Mouse (Mus musculus): ENCODE measurements around the gene Syt6.
"Not testable (repeated sequence)": the region's sequence is repeated elsewhere in the genome, so short reads cannot be mapped to it uniquely, and the experiment has no call there.

Syt6 gene

GRCm38 (mm10) chr3:103601011-103601410, 26.0 kb downstream of the Syt6 start:
- peak; percentile 63 for DNase-seq (ENCODE audit: low read depth, low spot score)

GRCm38 (mm10) chr3:103601561-103601960, 26.5 kb downstream of the Syt6 start:
- DNase-seq (ENCODE audit: low read depth, low spot score): no peak

GRCm38 (mm10) chr3:103606045-103606597, 31.1 kb downstream of the Syt6 start:
- DNase-seq (ENCODE audit: low read depth, low spot score): no peak

- DNase-seq (ENCODE audit: low read depth, low spot score): no peak
These were observed 31.9 kb downstream of the Syt6 start for GRCm38 (mm10) chr3:103606660-103607595.

GRCm38 (mm10) chr3:103610231-103610630, 35.2 kb downstream of the Syt6 start:
- DNase-seq (ENCODE audit: low read depth, low spot score): no peak

GRCm38 (mm10) chr3:103612636-103613355, 37.8 kb downstream of the Syt6 start:
- peak; percentile 61 for DNase-seq (ENCODE audit: low read depth, low spot score)

GRCm38 (mm10) chr3:103615621-103616020, 40.6 kb downstream of the Syt6 start:
- DNase-seq (ENCODE audit: low read depth, low spot score): no peak

- no peak for DNase-seq (ENCODE audit: low read depth, low spot score)
These were observed 42.0 kb downstream of the Syt6 start for GRCm38 (mm10) chr3:103616981-103617380.

- no peak for DNase-seq (ENCODE audit: low read depth, low spot score)
These were observed 45.1 kb downstream of the Syt6 start for GRCm38 (mm10) chr3:103620101-103620500.

GRCm38 (mm10) chr3:103623893-103624470, 49.0 kb downstream of the Syt6 start:
- no peak for DNase-seq (ENCODE audit: low read depth, low spot score)

GRCm38 (mm10) chr3:103624591-103625051, 49.6 kb downstream of the Syt6 start:
- DNase-seq (ENCODE audit: low read depth, low spot score): no peak

- no peak for DNase-seq (ENCODE audit: low read depth, low spot score)
These were observed 50.1 kb downstream of the Syt6 start for GRCm38 (mm10) chr3:103625169-103625568.

GRCm38 (mm10) chr3:103626481-103626880, 51.5 kb downstream of the Syt6 start:
- DNase-seq (ENCODE audit: low read depth, low spot score): no peak

GRCm38 (mm10) chr3:103627661-103628060, 52.6 kb downstream of the Syt6 start:
- no peak for DNase-seq (ENCODE audit: low read depth, low spot score)

GRCm38 (mm10) chr3:103633124-103633523, 58.1 kb downstream of the Syt6 start:
- DNase-seq (ENCODE audit: low read depth, low spot score): no peak

- DNase-seq (ENCODE audit: low read depth, low spot score): no peak
These were observed 58.8 kb downstream of the Syt6 start for GRCm38 (mm10) chr3:103633831-103634230.

GRCm38 (mm10) chr3:103634256-103634655, 59.2 kb downstream of the Syt6 start:
- no peak for DNase-seq (ENCODE audit: low read depth, low spot score)

GRCm38 (mm10) chr3:103637641-103638040, 62.6 kb downstream of the Syt6 start:
- DNase-seq (ENCODE audit: low read depth, low spot score): no peak

- DNase-seq (ENCODE audit: low read depth, low spot score): no peak
These were observed 65.3 kb downstream of the Syt6 start for GRCm38 (mm10) chr3:103640226-103640803.

- no peak for DNase-seq (ENCODE audit: low read depth, low spot score)
These were observed 66.3 kb downstream of the Syt6 start for GRCm38 (mm10) chr3:103641301-103641700.

GRCm38 (mm10) chr3:103645968-103646367, 70.9 kb downstream of the Syt6 start, which contains the start of gene Atg4a-ps:
Atg4a-ps (minus strand) TSS chr3:103646068.
- not testable (repeated sequence) for DNase-seq (ENCODE audit: low read depth, low spot score)
